Mouse (Mus musculus): ENCODE results near the gene Spock2.
"Not testable (repeated sequence)": the region's sequence is repeated elsewhere in the genome, so short reads cannot be mapped to it uniquely, and the experiment has no call there.

Spock2 gene

GRCm38 (mm10) chr10:60108321-60109111, 2.5 kb downstream of the Spock2 start:
- DNase-seq: no peak

GRCm38 (mm10) chr10:60109336-60109735, 3.3 kb downstream of the Spock2 start:
- no peak for DNase-seq

GRCm38 (mm10) chr10:60109989-60110388, 4.0 kb downstream of the Spock2 start:
- DNase-seq: no peak

GRCm38 (mm10) chr10:60110908-60111475, 5.0 kb downstream of the Spock2 start:
- peak; percentile 85 for DNase-seq

- no peak for DNase-seq
Measured at GRCm38 (mm10) chr10:60113965-60114690, 8.1 kb downstream of the Spock2 start.

- no peak for DNase-seq
Measured at GRCm38 (mm10) chr10:60115345-60116185, 9.5 kb downstream of the Spock2 start.

- DNase-seq: no peak
Measured at GRCm38 (mm10) chr10:60116997-60117396, 11.0 kb downstream of the Spock2 start.

- no peak for DNase-seq
Measured at GRCm38 (mm10) chr10:60118464-60118863, 12.4 kb downstream of the Spock2 start.

GRCm38 (mm10) chr10:60120630-60121029, 14.6 kb downstream of the Spock2 start:
- DNase-seq: no peak

- no peak for DNase-seq
Measured at GRCm38 (mm10) chr10:60124078-60124477, 18.1 kb downstream of the Spock2 start.

- DNase-seq: peak; percentile 89
Measured at GRCm38 (mm10) chr10:60125529-60126327, 19.7 kb downstream of the Spock2 start.

- peak; percentile 97 for DNase-seq
Measured at GRCm38 (mm10) chr10:60128287-60128686, 22.3 kb downstream of the Spock2 start.

- no peak for DNase-seq
Measured at GRCm38 (mm10) chr10:60130504-60130903, 24.5 kb downstream of the Spock2 start.

- DNase-seq: no peak
Measured at GRCm38 (mm10) chr10:60133501-60133900, 27.5 kb downstream of the Spock2 start.

GRCm38 (mm10) chr10:60134201-60134600, 28.2 kb downstream of the Spock2 start:
- DNase-seq: no peak

- not testable (repeated sequence) for DNase-seq
Measured at GRCm38 (mm10) chr10:60136010-60136409, 30.0 kb downstream of the Spock2 start.

GRCm38 (mm10) chr10:60136935-60137334, 30.9 kb downstream of the Spock2 start:
- DNase-seq: no peak

- DNase-seq: no peak
Measured at GRCm38 (mm10) chr10:60138680-60139079, 32.7 kb downstream of the Spock2 start.

GRCm38 (mm10) chr10:60140751-60141150, 34.7 kb downstream of the Spock2 start:
- no peak for DNase-seq

GRCm38 (mm10) chr10:60141656-60142160, 35.7 kb downstream of the Spock2 start:
- no peak for DNase-seq

- DNase-seq: peak; percentile 96
Measured at GRCm38 (mm10) chr10:60147510-60148047, 41.6 kb downstream of the Spock2 start.
